8 mouse cellular contexts compared by ENCODE assay signal in genomic region chr12:51690893-51691844, GRCm38 (mm10). TPM values are rescaled to one million over a fixed set of nuclear protein-coding genes. Genes with fewer than 3 reads are reported as not detected.
A peak's percentile ranks its signal among the peaks of the same experiment; 100 is the strongest.
DNase-seq lines count a peak whose midpoint lies in the region; ATAC-seq and TF ChIP-seq lines count a peak whose summit lies in the region.

Gene Ap4s1 (plus strand): TSS chr12:51691033.

- peak; percentile 60 for DNase-seq in 416B (ENCODE audit: low read depth)
- DNase-seq in heart, adult 9 months (ENCODE audit: low spot score in 2 of 2), result peak; percentile 68 to 72
- peak; percentile 50 for DNase-seq in liver, adult 2 months (ENCODE audit: extremely low read depth, low read depth, low spot score)
- peak; percentile 61 to 63 for DNase-seq in spleen, postnatal 36 days (ENCODE audit: low spot score in 2 of 2)

- H3K9ac ChIP-seq in embryonic facial prominence, embryonic 15.5 days, result peak within 1 kb of the TSS; percentile 99
- H3K9ac ChIP-seq in kidney, embryonic 14.5 days (ENCODE audit: low read depth, low read length), result peak within 1 kb of the TSS; percentile 100
- peak within 1 kb of the TSS; percentile 99 for H3K9ac ChIP-seq in liver, adult 2 months (ENCODE audit: low read depth, low read length)

- TF ChIP-seq POLR2A in bone marrow, adult 2 months (IDR thresholded peaks at IDR 0.05; ENCODE audit: borderline replicate concordance, control insufficient read depth, low read depth, low read length), result peak; percentile 68; the same call in 1 of the 2 replicates
- TF ChIP-seq POLR2A in liver, adult 2 months (IDR thresholded peaks at IDR 0.05; ENCODE audit: extremely low read depth, insufficient read depth, low read length), result 0 out of 2 replicates have a peak, but pooled peaks have one; percentile 33

- H3K9me3 ChIP-seq in embryonic facial prominence, embryonic 15.5 days (replicated peaks), result no peaks in the 10 kb centered on the region
- no peaks in the 10 kb centered on the region for H3K9me3 ChIP-seq in kidney, embryonic 14.5 days (ENCODE audit: control insufficient read depth, low read length)

- ATAC-seq in embryonic facial prominence, embryonic 15.5 days (ENCODE audit: insufficient number of reproducible peaks, low FRiP score, low TSS enrichment, low read depth), result peak; percentile 63
- peak; percentile 76 for ATAC-seq in kidney, embryonic 14.5 days (ENCODE audit: low FRiP score, low TSS enrichment)
- ATAC-seq in monocyte, adult 5-6 weeks (replicated peaks; ENCODE audit: insufficient number of reproducible peaks, low FRiP score, low TSS enrichment, poor library complexity, severe bottlenecking), result peak; percentile 30

- H3K4me2 ChIP-seq in embryonic facial prominence, embryonic 15.5 days (replicated peaks), result peak within 1 kb of the TSS; percentile 61
- H3K4me2 ChIP-seq in kidney, embryonic 14.5 days (replicated peaks; ENCODE audit: low read depth, low read length), result peak within 1 kb of the TSS; percentile 82

- under 1% methylated on average over 108 of the region's 108 CpGs for WGBS in bone marrow, adult 2 months
- under 1% methylated on average over 100 of the region's 108 CpGs for WGBS in embryonic facial prominence, embryonic 15.5 days
- under 1% methylated on average over 93 of the region's 108 CpGs for WGBS in kidney, embryonic 14.5 days
- WGBS in liver, adult 2 months, result under 1% methylated on average over 107 of the region's 108 CpGs

- H3K4me3 ChIP-seq in bone marrow, adult 2 months (replicated peaks; ENCODE audit: control insufficient read depth, low read depth, low read length), result peak within 1 kb of the TSS; percentile 86
- H3K4me3 ChIP-seq in embryonic facial prominence, embryonic 15.5 days (replicated peaks), result peak within 1 kb of the TSS; percentile 78
- H3K4me3 ChIP-seq in kidney, embryonic 14.5 days (ENCODE audit: low read length), result peak within 1 kb of the TSS; percentile 97
- peak within 1 kb of the TSS; percentile 97 for H3K4me3 ChIP-seq in liver, adult 2 months (ENCODE audit: insufficient read depth, low read depth, low read length)

- no peaks in the 10 kb centered on the region for H3K36me3 ChIP-seq in embryonic facial prominence, embryonic 15.5 days
- no peaks in the 10 kb centered on the region for H3K36me3 ChIP-seq in kidney, embryonic 14.5 days (ENCODE audit: control insufficient read depth, insufficient read depth, low read length)
- no peaks in the 10 kb centered on the region for H3K36me3 ChIP-seq in liver, adult 2 months (ENCODE audit: control insufficient read depth, insufficient read depth, low read length)

- no peaks in the 10 kb centered on the region for H3K27me3 ChIP-seq in embryonic facial prominence, embryonic 15.5 days
- no peaks in the 10 kb centered on the region for H3K27me3 ChIP-seq in kidney, embryonic 14.5 days (ENCODE audit: control insufficient read depth, insufficient read depth, low read length)
- H3K27me3 ChIP-seq in liver, adult 2 months (ENCODE audit: control insufficient read depth, insufficient read depth, low read length), result no peaks in the 10 kb centered on the region

- H3K79me2 ChIP-seq in liver, adult 2 months (ENCODE audit: control insufficient read depth, insufficient read depth, low read length), result peaks cover 14% of the 10 kb centered on the region; the same call in 1 of the 2 replicates

- no peak for TF ChIP-seq CTCF in bone marrow, adult 2 months (IDR thresholded peaks at IDR 0.05; ENCODE audit: control insufficient read depth, insufficient read depth, low read length)
- TF ChIP-seq CTCF in liver, adult 2 months (IDR thresholded peaks at IDR 0.05; ENCODE audit: low read depth, low read length), result no peak

- H3K4me1 ChIP-seq in bone marrow, adult 2 months (ENCODE audit: control insufficient read depth, insufficient read depth, low read length), result peaks cover 3% of the 10 kb centered on the region; the same call in 1 of the 2 replicates
- H3K4me1 ChIP-seq in embryonic facial prominence, embryonic 15.5 days, result peaks cover 6% of the 10 kb centered on the region
- peaks cover 14% of the 10 kb centered on the region for H3K4me1 ChIP-seq in kidney, embryonic 14.5 days (ENCODE audit: control insufficient read depth, insufficient read depth, low read length)
- H3K4me1 ChIP-seq in liver, adult 2 months (ENCODE audit: control insufficient read depth, insufficient read depth, low read length), result peaks cover 16% of the 10 kb centered on the region

- H3K27ac ChIP-seq in bone marrow, adult 2 months (ENCODE audit: control insufficient read depth, insufficient read depth, low read depth, low read length, poor library complexity), result peak within 1 kb of the TSS; percentile 99
- peak within 1 kb of the TSS; percentile 100 for H3K27ac ChIP-seq in embryonic facial prominence, embryonic 15.5 days (replicated peaks)
- H3K27ac ChIP-seq in kidney, embryonic 14.5 days (ENCODE audit: low read depth, low read length), result peak within 1 kb of the TSS; percentile 100
- peak within 1 kb of the TSS; percentile 99 for H3K27ac ChIP-seq in liver, adult 2 months (replicated peaks; ENCODE audit: insufficient read depth, low read depth, low read length)

RNA-seq across cellular contexts. Expression of gene Ap4s1, which starts in this region (rescaled TPM):
- 19.3 and 38.5 TPM in 2 replicates for polyA plus RNA-seq in bone marrow, adult 2 months (2011; ENCODE audit: insufficient read depth, insufficient read length, low replicate concordance, missing spikeins)
- 27.3 and 31.4 TPM in 2 replicates for polyA plus RNA-seq in embryonic facial prominence, embryonic 15.5 days (2015; fragmentation: Nextera tagmentation; extraction: Ambion mirVana)
- 37.8 and 44.8 TPM in 2 replicates for polyA plus RNA-seq in kidney, embryonic 14.5 days (2014; fragmentation: Nextera tagmentation; extraction: Ambion mirVana)
- 15.3 and 20.3 TPM in 2 replicates for total RNA-seq in liver, adult 2 months (2014; rRNA removed)
- 3.3 and 4.4 TPM in 2 replicates for polyA plus RNA-seq in liver, adult 2 months (2012; rRNA removed)
- total RNA-seq in monocyte, adult 5-6 weeks (2017), result 23.3 to 39.5 TPM (median 38.4 TPM) in 3 replicates

Comparison
In these comparisons a context has a peak if more than half of its experiments do, and no peak if none do; other contexts are left out.
1. Peak in every context shown above with its lines: DNase-seq, ATAC-seq, H3K4me3 ChIP-seq and H3K27ac ChIP-seq.